Mouse (Mus musculus): ENCODE measurements at regions not wholly inside any gene's neighbourhood (a gene's known extent, or its start where the extent isn't known, plus 50 kb on each side); places are given as distances from the start of the nearest gene placed in this dataset.
A peak's percentile ranks its signal among the peaks of the same experiment; 100 is the strongest.

- no peak for ATAC-seq (ENCODE audit: low FRiP score, low read depth)
- H3K4me2 ChIP-seq (replicated peaks): no peak overlapping the region
- 0 out of 2 replicates have a peak, but pooled peaks cover 11% of the 10 kb centered on the region for H3K9me3 ChIP-seq
- WGBS: 41% methylated on average over 6 of the region's 6 CpGs
- H3K27ac ChIP-seq: no peak overlapping the region
- no peak overlapping the region for H3K9ac ChIP-seq
- no peaks in the 10 kb centered on the region for H3K36me3 ChIP-seq
- H3K4me3 ChIP-seq: no peak overlapping the region
- no peaks in the 10 kb centered on the region for H3K4me1 ChIP-seq
- H3K27me3 ChIP-seq: peaks cover 37% of the 10 kb centered on the region
Observed at GRCm38 (mm10) chr4:9104657-9105056, 865.8 kb upstream of the Car8 start.

GRCm38 (mm10) chr4:9103958-9104357 is 865.1 kb upstream of the Car8 start:
- 54% methylated on average over 8 of the region's 8 CpGs for WGBS
- no peak overlapping the region for H3K4me2 ChIP-seq (replicated peaks)
- 0 out of 2 replicates have a peak, but pooled peaks cover 11% of the 10 kb centered on the region for H3K9me3 ChIP-seq
- no peak for ATAC-seq (ENCODE audit: low FRiP score, low read depth)
- H3K9ac ChIP-seq: no peak overlapping the region
- H3K27ac ChIP-seq: no peak overlapping the region
- H3K36me3 ChIP-seq: no peaks in the 10 kb centered on the region
- no peak overlapping the region for H3K4me3 ChIP-seq
- peaks cover 33% of the 10 kb centered on the region for H3K27me3 ChIP-seq
- H3K4me1 ChIP-seq: no peaks in the 10 kb centered on the region

- Histone ChIP-seq H3K9me3 (0 out of 2 replicates have a peak, but pooled peaks cover 3% of the 10 kb centered on the region), H3K4me1 (peaks cover 15% of the 10 kb centered on the region), H3K27ac (no peak overlapping the region), H3K9ac (no peak overlapping the region), H3K27me3 (peaks cover 40% of the 10 kb centered on the region), H3K36me3 (no peaks in the 10 kb centered on the region), H3K4me2 (replicated peaks) (peak overlapping the region; percentile 47; the same call in 1 of the 2 replicates), H3K4me3 (peak overlapping the region; percentile 15; the same call in 1 of the 2 replicates)
- WGBS: 26% methylated on average over 24 of the region's 24 CpGs
- ATAC-seq (ENCODE audit: low FRiP score, low read depth): peak; percentile 54; the same call in 1 of the 2 replicates
Observed at GRCm38 (mm10) chr4:9096809-9097700, 858.2 kb upstream of the Car8 start.

GRCm38 (mm10) chr4:9096274-9096673 is 857.4 kb upstream of the Car8 start:
- H3K4me2 ChIP-seq (replicated peaks): no peak overlapping the region
- no peak overlapping the region for H3K9ac ChIP-seq
- peaks cover 15% of the 10 kb centered on the region for H3K4me1 ChIP-seq
- H3K9me3 ChIP-seq: no peaks in the 10 kb centered on the region
- H3K4me3 ChIP-seq: no peak overlapping the region
- peaks cover 38% of the 10 kb centered on the region for H3K27me3 ChIP-seq
- H3K27ac ChIP-seq: no peak overlapping the region
- no peak for ATAC-seq (ENCODE audit: low FRiP score, low read depth)
- 78% methylated on average over 2 of the region's 2 CpGs for WGBS
- no peaks in the 10 kb centered on the region for H3K36me3 ChIP-seq

- 48% methylated on average over 7 of the region's 7 CpGs for WGBS
- peaks cover 15% of the 10 kb centered on the region for H3K4me1 ChIP-seq
- no peaks in the 10 kb centered on the region for H3K36me3 ChIP-seq
- no peak overlapping the region for H3K9ac ChIP-seq
- peaks cover 38% of the 10 kb centered on the region for H3K27me3 ChIP-seq
- H3K4me2 ChIP-seq (replicated peaks): no peak overlapping the region
- no peak overlapping the region for H3K4me3 ChIP-seq
- H3K9me3 ChIP-seq: no peaks in the 10 kb centered on the region
- peak; percentile 39; the same call in 1 of the 2 replicates for ATAC-seq (ENCODE audit: low FRiP score, low read depth)
- no peak overlapping the region for H3K27ac ChIP-seq
Observed at GRCm38 (mm10) chr4:9095646-9096045, 856.8 kb upstream of the Car8 start.

GRCm38 (mm10) chr4:9094522-9094921 is 855.7 kb upstream of the Car8 start:
- 17% methylated on average over 10 of the region's 10 CpGs for WGBS
- Histone ChIP-seq H3K9ac (peak overlapping the region; percentile 13; the same call in 1 of the 2 replicates), H3K9me3 (no peaks in the 10 kb centered on the region), H3K27me3 (peaks cover 44% of the 10 kb centered on the region), H3K4me2 (replicated peaks) (peak overlapping the region; percentile 39), H3K4me3 (no peak overlapping the region), H3K36me3 (no peaks in the 10 kb centered on the region), H3K27ac (no peak overlapping the region), H3K4me1 (peaks cover 15% of the 10 kb centered on the region)
- no peak for ATAC-seq (ENCODE audit: low FRiP score, low read depth)

GRCm38 (mm10) chr4:9094076-9094475 is 855.2 kb upstream of the Car8 start:
- H3K27me3 ChIP-seq: peaks cover 44% of the 10 kb centered on the region
- WGBS: 53% methylated on average over 6 of the region's 6 CpGs
- ATAC-seq (ENCODE audit: low FRiP score, low read depth): no peak
- H3K4me2 ChIP-seq (replicated peaks): peak overlapping the region; percentile 39
- H3K9me3 ChIP-seq: no peaks in the 10 kb centered on the region
- H3K27ac ChIP-seq: no peak overlapping the region
- H3K9ac ChIP-seq: no peak overlapping the region
- no peaks in the 10 kb centered on the region for H3K36me3 ChIP-seq
- H3K4me3 ChIP-seq: no peak overlapping the region
- H3K4me1 ChIP-seq: peaks cover 15% of the 10 kb centered on the region

GRCm38 (mm10) chr4:9083526-9083925 is 844.7 kb upstream of the Car8 start:
- Histone ChIP-seq H3K9me3 (no peaks in the 10 kb centered on the region), H3K27me3 (peaks cover 42% of the 10 kb centered on the region), H3K36me3 (no peaks in the 10 kb centered on the region), H3K4me3 (no peak overlapping the region), H3K4me2 (replicated peaks) (0 out of 2 replicates have a peak overlapping the region, but pooled peaks have one; percentile 16), H3K27ac (no peak overlapping the region), H3K9ac (no peak overlapping the region), H3K4me1 (peaks cover 41% of the 10 kb centered on the region)
- ATAC-seq (ENCODE audit: low FRiP score, low read depth): no peak
- WGBS: 44% methylated on average over 13 of the region's 13 CpGs

GRCm38 (mm10) chr4:9081701-9082562 is 843.1 kb upstream of the Car8 start:
- peaks cover 41% of the 10 kb centered on the region for H3K4me1 ChIP-seq
- peak overlapping the region; percentile 3; the same call in 1 of the 2 replicates for H3K4me2 ChIP-seq (replicated peaks)
- no peak overlapping the region for H3K9ac ChIP-seq
- H3K27ac ChIP-seq: no peak overlapping the region
- peak; percentile 69; the same call in 1 of the 2 replicates for ATAC-seq (ENCODE audit: low FRiP score, low read depth)
- no peak overlapping the region for H3K4me3 ChIP-seq
- peaks cover 35% of the 10 kb centered on the region for H3K27me3 ChIP-seq
- WGBS: 28% methylated on average over 14 of the region's 14 CpGs
- H3K9me3 ChIP-seq: no peaks in the 10 kb centered on the region
- no peaks in the 10 kb centered on the region for H3K36me3 ChIP-seq

- WGBS: 68% methylated on average over 15 of the region's 15 CpGs
- ATAC-seq (ENCODE audit: low FRiP score, low read depth): no peak
- no peak overlapping the region for H3K27ac ChIP-seq
- no peak overlapping the region for H3K4me2 ChIP-seq (replicated peaks)
- no peaks in the 10 kb centered on the region for H3K9me3 ChIP-seq
- no peak overlapping the region for H3K4me3 ChIP-seq
- H3K27me3 ChIP-seq: peaks cover 36% of the 10 kb centered on the region
- H3K36me3 ChIP-seq: no peaks in the 10 kb centered on the region
- no peak overlapping the region for H3K9ac ChIP-seq
- peaks cover 41% of the 10 kb centered on the region for H3K4me1 ChIP-seq
Observed at GRCm38 (mm10) chr4:9080821-9081493, 842.1 kb upstream of the Car8 start.

- H3K27ac ChIP-seq: no peak overlapping the region
- no peak for ATAC-seq (ENCODE audit: low FRiP score, low read depth)
- 11% methylated on average over 4 of the region's 4 CpGs for WGBS
Observed at GRCm38 (mm10) chr4:9079828-9080245, 841.0 kb upstream of the Car8 start.

More at GRCm38 (mm10) chr4:9079828-9080245, 841.0 kb upstream of the Car8 start:
- H3K36me3 ChIP-seq: no peaks in the 10 kb centered on the region
- peaks cover 40% of the 10 kb centered on the region for H3K27me3 ChIP-seq
- H3K4me2 ChIP-seq (replicated peaks): no peak overlapping the region
- H3K9ac ChIP-seq: no peak overlapping the region
- H3K9me3 ChIP-seq: no peaks in the 10 kb centered on the region
- peaks cover 44% of the 10 kb centered on the region for H3K4me1 ChIP-seq
- H3K4me3 ChIP-seq: no peak overlapping the region

Data from limb, embryonic 13.5 days (tissue).